Mouse (Mus musculus) small intestine, adult 2 months (tissue): ENCODE measurements around the gene Cdc42ep2.

Source experiments
- CTCF ChIP-seq: fragments of 200-500 bp; IDR thresholded peaks from 2 replicates; pipeline ENCODE4 v1.5.1; 2012; ENCODE audit warnings: low read depth, mild to moderate bottlenecking, control low read depth, inconsistent platforms, low read length, moderate library complexity, mixed read lengths; ENCODE audit not compliant: insufficient replicate concordance, insufficient read length; ENCODE audit errors: extremely low read depth
- POLR2A ChIP-seq: fragments of 200-500 bp; IDR thresholded peaks from 2 replicates; pipeline ENCODE4 v1.6.1; 2012; ENCODE audit warnings: low read depth, mild to moderate bottlenecking, control low read depth, inconsistent platforms, low read length, moderate library complexity

GRCm38 (mm10) chr19:5953201-5953770 lies 28.7 kb upstream of the Cdc42ep2 start:
- TF ChIP-seq POLR2A (no peak), CTCF (no peak)
